In genomic region chr15:78830742-78831719, GRCm38 (mm10) we compare ENCODE assay signal across 14 mouse cellular contexts. TPM values are rescaled to one million over a fixed set of nuclear protein-coding genes. Genes with fewer than 3 reads are reported as not detected.
DNase-seq lines count a peak whose midpoint lies in the region; ATAC-seq and TF ChIP-seq lines count a peak whose summit lies in the region.
"Had no signal": no experiment of that assay in that cellular context is flagged by ENCODE, and none has a peak within 500 bp of the region (broad histone marks: within the 10 kb centered on the region; RNA-seq: fewer than 3 reads in every experiment).

No protein-coding gene starts in this region.

- no peak overlapping the region for H3K9ac ChIP-seq in forebrain, embryonic 11.5 days (ENCODE audit: low read length)
- H3K9ac ChIP-seq in forebrain, embryonic 13.5 days = no peak overlapping the region
- no peak overlapping the region for H3K9ac ChIP-seq in lung, embryonic 14.5 days
- H3K9ac ChIP-seq in kidney, embryonic 14.5 days (ENCODE audit: low read depth, low read length) = no peak overlapping the region
- H3K9ac ChIP-seq in liver, postnatal 0 days (replicated peaks) = no peak overlapping the region

- H3K9me3 ChIP-seq in forebrain, embryonic 11.5 days (ENCODE audit: control insufficient read depth, low read length) = no peaks in the 10 kb centered on the region
- no peaks in the 10 kb centered on the region for H3K9me3 ChIP-seq in forebrain, embryonic 13.5 days (replicated peaks)
- H3K9me3 ChIP-seq in lung, embryonic 14.5 days (ENCODE audit: low read depth, low read length) = no peaks in the 10 kb centered on the region
- no peaks in the 10 kb centered on the region for H3K9me3 ChIP-seq in kidney, embryonic 14.5 days (ENCODE audit: control insufficient read depth, low read length)
- no peaks in the 10 kb centered on the region for H3K9me3 ChIP-seq in liver, postnatal 0 days (ENCODE audit: low read length)
- H3K9me3 ChIP-seq: G1E had no signal

- ATAC-seq in forebrain, embryonic 11.5 days (replicated peaks; ENCODE audit: low FRiP score) = no peak
- ATAC-seq in forebrain, embryonic 13.5 days = no peak
- no peak for ATAC-seq in lung, embryonic 14.5 days (ENCODE audit: insufficient read depth)
- no peak for ATAC-seq in kidney, embryonic 14.5 days (ENCODE audit: low FRiP score, low TSS enrichment)
- ATAC-seq in liver, postnatal 0 days = no peak
- ATAC-seq: activated CD4-positive, CD25-positive, alpha-beta regulatory T cell, adult 4 months; hindbrain, embryonic 16.5 days had no signal

- peak; percentile 36; the same call in 1 of the 2 replicates for TF ChIP-seq CTCF in lung, embryonic 14.5 days (IDR thresholded peaks at IDR 0.05; ENCODE audit: low read depth)
- peak; percentile 15; the same call in 1 of the 2 replicates for TF ChIP-seq CTCF in liver, postnatal 0 days (IDR thresholded peaks at IDR 0.05; ENCODE audit: low read depth)

- 70% methylated on average over 10 of the region's 10 CpGs for WGBS in forebrain, embryonic 11.5 days
- WGBS in forebrain, embryonic 13.5 days = 61% methylated on average over 10 of the region's 10 CpGs
- 55% methylated on average over 10 of the region's 10 CpGs for WGBS in lung, embryonic 14.5 days
- WGBS in kidney, embryonic 14.5 days = 47% methylated on average over 10 of the region's 10 CpGs
- WGBS in liver, postnatal 0 days (ENCODE audit: insufficient replicate concordance) = 63% methylated on average over 10 of the region's 10 CpGs

- no peaks in the 10 kb centered on the region for H3K36me3 ChIP-seq in forebrain, embryonic 11.5 days (ENCODE audit: control insufficient read depth, insufficient read depth, low read length)
- no peaks in the 10 kb centered on the region for H3K36me3 ChIP-seq in forebrain, embryonic 13.5 days (ENCODE audit: poor library complexity, severe bottlenecking)
- H3K36me3 ChIP-seq in lung, embryonic 14.5 days (ENCODE audit: insufficient read depth) = no peaks in the 10 kb centered on the region
- H3K36me3 ChIP-seq in kidney, embryonic 14.5 days (ENCODE audit: control insufficient read depth, insufficient read depth, low read length) = no peaks in the 10 kb centered on the region
- H3K36me3 ChIP-seq in liver, postnatal 0 days (replicated peaks; ENCODE audit: insufficient read depth, low read length) = no peaks in the 10 kb centered on the region
- H3K36me3 ChIP-seq: G1E had no signal

- no peak overlapping the region for H3K4me2 ChIP-seq in forebrain, embryonic 11.5 days (ENCODE audit: low read depth, low read length, severe bottlenecking)
- no peak overlapping the region for H3K4me2 ChIP-seq in forebrain, embryonic 13.5 days
- H3K4me2 ChIP-seq in lung, embryonic 14.5 days = peak overlapping the region; percentile 51; the same call in 1 of the 2 replicates
- H3K4me2 ChIP-seq in kidney, embryonic 14.5 days (replicated peaks; ENCODE audit: low read depth, low read length) = no peak overlapping the region
- 0 out of 2 replicates have a peak overlapping the region, but pooled peaks have one; percentile 10 for H3K4me2 ChIP-seq in liver, postnatal 0 days (ENCODE audit: low read depth, low read length)

- DNase-seq in forebrain, embryonic 11.5 days (ENCODE audit: low spot score) = peak; percentile 46
- no peak for DNase-seq in lung, embryonic 14.5 days
- DNase-seq in lung, postnatal 25 days (ENCODE audit: low spot score) = no peak
- DNase-seq in liver, postnatal 0 days = no peak
- no peak for DNase-seq in urinary bladder, adult 2 months (ENCODE audit: low spot score)
- DNase-seq in natural killer cell, adult 2 months (ENCODE audit: low spot score in 2 of 2) = no peak
- DNase-seq: gastrocnemius, postnatal 14 days; lung, adult 2 months; thymus, adult 18-20 months had no signal

- TF ChIP-seq EP300 in liver, postnatal 0 days (IDR thresholded peaks at IDR 0.05; ENCODE audit: low read depth) = no peak

- peaks cover 5% of the 10 kb centered on the region; the same call in 1 of the 2 replicates for H3K27me3 ChIP-seq in forebrain, embryonic 11.5 days (ENCODE audit: control insufficient read depth, insufficient read depth, low read length)
- peaks cover 21% of the 10 kb centered on the region for H3K27me3 ChIP-seq in forebrain, embryonic 13.5 days
- no peaks in the 10 kb centered on the region for H3K27me3 ChIP-seq in lung, embryonic 14.5 days (ENCODE audit: insufficient read depth, low read length)
- H3K27me3 ChIP-seq in kidney, embryonic 14.5 days (ENCODE audit: control insufficient read depth, insufficient read depth, low read length) = no peaks in the 10 kb centered on the region; the same call in 1 of the 2 replicates
- H3K27me3 ChIP-seq in liver, postnatal 0 days (ENCODE audit: insufficient read depth, low read length) = no peaks in the 10 kb centered on the region

- H3K27ac ChIP-seq in forebrain, embryonic 11.5 days (ENCODE audit: low read depth, low read length) = no peak overlapping the region
- H3K27ac ChIP-seq in forebrain, embryonic 13.5 days = no peak overlapping the region
- H3K27ac ChIP-seq in lung, embryonic 14.5 days (ENCODE audit: low read depth) = peak overlapping the region; percentile 97; the same call in 1 of the 2 replicates
- H3K27ac ChIP-seq in kidney, embryonic 14.5 days (ENCODE audit: low read depth, low read length) = peak overlapping the region; percentile 87; the same call in 1 of the 2 replicates
- H3K27ac ChIP-seq in liver, postnatal 0 days (ENCODE audit: low read depth) = no peak overlapping the region

- peaks cover 13% of the 10 kb centered on the region; the same call in 1 of the 2 replicates for H3K4me1 ChIP-seq in forebrain, embryonic 11.5 days (replicated peaks; ENCODE audit: control insufficient read depth, insufficient read depth, low read length)
- H3K4me1 ChIP-seq in forebrain, embryonic 13.5 days = peaks cover 28% of the 10 kb centered on the region
- H3K4me1 ChIP-seq in lung, embryonic 14.5 days (ENCODE audit: insufficient read depth) = peaks cover 46% of the 10 kb centered on the region
- H3K4me1 ChIP-seq in kidney, embryonic 14.5 days (ENCODE audit: control insufficient read depth, insufficient read depth, low read length) = peaks cover 58% of the 10 kb centered on the region
- H3K4me1 ChIP-seq in liver, postnatal 0 days (ENCODE audit: insufficient read depth) = peaks cover 25% of the 10 kb centered on the region

- no peak overlapping the region for H3K4me3 ChIP-seq in forebrain, embryonic 11.5 days (ENCODE audit: low read depth, low read length)
- no peak overlapping the region for H3K4me3 ChIP-seq in forebrain, embryonic 13.5 days
- no peak overlapping the region for H3K4me3 ChIP-seq in lung, embryonic 14.5 days (ENCODE audit: low read depth, low read length)
- H3K4me3 ChIP-seq in kidney, embryonic 14.5 days (ENCODE audit: low read length) = no peak overlapping the region
- no peak overlapping the region for H3K4me3 ChIP-seq in liver, postnatal 0 days (ENCODE audit: low read depth, low read length)

RNA-seq across cellular contexts. Expression of gene Cdc42ep1, which starts 11.4 kb away (rescaled TPM):
- polyA plus RNA-seq in forebrain, embryonic 11.5 days (2014; fragmentation: Nextera tagmentation; extraction: Ambion mirVana) = 9.6 and 10.4 TPM in 2 replicates
- 5.0 and 5.5 TPM in 2 replicates for polyA plus RNA-seq in forebrain, embryonic 13.5 days (2015; fragmentation: Nextera tagmentation; extraction: Ambion mirVana)
- 93.2 and 101 TPM in 2 replicates for polyA plus RNA-seq in lung, embryonic 14.5 days (2014; fragmentation: Nextera tagmentation; extraction: Ambion mirVana)
- polyA plus RNA-seq in kidney, embryonic 14.5 days (2014; fragmentation: Nextera tagmentation; extraction: Ambion mirVana) = 28.4 and 37.9 TPM in 2 replicates
- polyA plus RNA-seq in liver, postnatal 0 days (2015; fragmentation: Nextera tagmentation; extraction: Ambion mirVana) = 12.6 and 19.8 TPM in 2 replicates
- 21.0 and 21.6 TPM in 2 replicates for polyA plus RNA-seq in urinary bladder, adult 2 months (2012; rRNA removed)
- polyA plus RNA-seq: activated CD4-positive, CD25-positive, alpha-beta regulatory T cell, adult 4 months; G1E had no signal

RNA-seq across cellular contexts. Expression of gene Lgals2, which starts 24.3 kb away (rescaled TPM):
- polyA plus RNA-seq in forebrain, embryonic 11.5 days (2014; fragmentation: Nextera tagmentation; extraction: Ambion mirVana) = not detected in 2 replicates
- polyA plus RNA-seq in forebrain, embryonic 13.5 days (2015; fragmentation: Nextera tagmentation; extraction: Ambion mirVana) = not detected in 2 replicates
- polyA plus RNA-seq in lung, embryonic 14.5 days (2014; fragmentation: Nextera tagmentation; extraction: Ambion mirVana) = 0.34 TPM in 1 of 2 replicates, not detected in the other
- 0.53 and 1.6 TPM in 2 replicates for polyA plus RNA-seq in kidney, embryonic 14.5 days (2014; fragmentation: Nextera tagmentation; extraction: Ambion mirVana)
- 3.4 TPM in 2 replicates for polyA plus RNA-seq in liver, postnatal 0 days (2015; fragmentation: Nextera tagmentation; extraction: Ambion mirVana)
- 1.3 and 2.1 TPM in 2 replicates for polyA plus RNA-seq in urinary bladder, adult 2 months (2012; rRNA removed)
- polyA plus RNA-seq: activated CD4-positive, CD25-positive, alpha-beta regulatory T cell, adult 4 months; G1E; hindbrain, embryonic 16.5 days had no signal

RNA-seq across cellular contexts. Expression of gene Card10, which starts 28.2 kb away (rescaled TPM):
- polyA plus RNA-seq in forebrain, embryonic 11.5 days (2014; fragmentation: Nextera tagmentation; extraction: Ambion mirVana) = 2.3 and 2.7 TPM in 2 replicates
- 0.92 and 0.93 TPM in 2 replicates for polyA plus RNA-seq in forebrain, embryonic 13.5 days (2015; fragmentation: Nextera tagmentation; extraction: Ambion mirVana)
- 7.8 and 8.5 TPM in 2 replicates for polyA plus RNA-seq in lung, embryonic 14.5 days (2014; fragmentation: Nextera tagmentation; extraction: Ambion mirVana)
- polyA plus RNA-seq in kidney, embryonic 14.5 days (2014; fragmentation: Nextera tagmentation; extraction: Ambion mirVana) = 6.1 and 10.2 TPM in 2 replicates
- 1.5 and 1.8 TPM in 2 replicates for polyA plus RNA-seq in liver, postnatal 0 days (2015; fragmentation: Nextera tagmentation; extraction: Ambion mirVana)
- polyA plus RNA-seq in urinary bladder, adult 2 months (2012; rRNA removed) = 8.6 and 9.5 TPM in 2 replicates
- polyA plus RNA-seq: activated CD4-positive, CD25-positive, alpha-beta regulatory T cell, adult 4 months; G1E had no signal

RNA-seq across cellular contexts. Expression of gene Gga1, which starts 46.0 kb away (rescaled TPM):
- polyA plus RNA-seq in forebrain, embryonic 11.5 days (2014; fragmentation: Nextera tagmentation; extraction: Ambion mirVana) = 45.0 and 47.8 TPM in 2 replicates
- 50.3 and 53.7 TPM in 2 replicates for polyA plus RNA-seq in forebrain, embryonic 13.5 days (2015; fragmentation: Nextera tagmentation; extraction: Ambion mirVana)
- 50.9 and 57.0 TPM in 2 replicates for polyA plus RNA-seq in lung, embryonic 14.5 days (2014; fragmentation: Nextera tagmentation; extraction: Ambion mirVana)
- polyA plus RNA-seq in kidney, embryonic 14.5 days (2014; fragmentation: Nextera tagmentation; extraction: Ambion mirVana) = 33.9 and 44.8 TPM in 2 replicates
- 12.9 and 14.8 TPM in 2 replicates for polyA plus RNA-seq in liver, postnatal 0 days (2015; fragmentation: Nextera tagmentation; extraction: Ambion mirVana)
- polyA plus RNA-seq in urinary bladder, adult 2 months (2012; rRNA removed) = 53.5 and 56.7 TPM in 2 replicates

RNA-seq across cellular contexts. Expression of gene Mfng, which starts 57.8 kb away (rescaled TPM):
- 108 and 113 TPM in 2 replicates for polyA plus RNA-seq in forebrain, embryonic 11.5 days (2014; fragmentation: Nextera tagmentation; extraction: Ambion mirVana)
- 136 and 138 TPM in 2 replicates for polyA plus RNA-seq in forebrain, embryonic 13.5 days (2015; fragmentation: Nextera tagmentation; extraction: Ambion mirVana)
- 28.7 and 34.3 TPM in 2 replicates for polyA plus RNA-seq in lung, embryonic 14.5 days (2014; fragmentation: Nextera tagmentation; extraction: Ambion mirVana)
- 12.4 and 15.4 TPM in 2 replicates for polyA plus RNA-seq in kidney, embryonic 14.5 days (2014; fragmentation: Nextera tagmentation; extraction: Ambion mirVana)
- 4.7 and 4.8 TPM in 2 replicates for polyA plus RNA-seq in liver, postnatal 0 days (2015; fragmentation: Nextera tagmentation; extraction: Ambion mirVana)
- 8.0 and 9.2 TPM in 2 replicates for polyA plus RNA-seq in urinary bladder, adult 2 months (2012; rRNA removed)
- polyA plus RNA-seq: G1E had no signal

Comparison
In these comparisons a context has a peak if more than half of its experiments do, and no peak if none do; other contexts are left out.
1. H3K27ac ChIP-seq: peak in lung, embryonic 14.5 days (single experiment) and kidney, embryonic 14.5 days (single experiment); none in forebrain, embryonic 11.5 days (single experiment), forebrain, embryonic 13.5 days (single experiment) and liver, postnatal 0 days (single experiment).
2. H3K4me2 ChIP-seq: peak in lung, embryonic 14.5 days (single experiment) and liver, postnatal 0 days (single experiment); none in forebrain, embryonic 11.5 days (single experiment), forebrain, embryonic 13.5 days (single experiment) and kidney, embryonic 14.5 days (single experiment).